Mouse (Mus musculus) liver, embryonic 16.5 days (tissue): Measurements from ENCODE around the gene Lman1l. TPM values are rescaled to one million over a fixed set of nuclear protein-coding genes. Genes with fewer than 3 reads are reported as not detected.

Experiments
- ATAC-seq: fragments of 200-750 bp; cut with Nextera tagmentation; 2 replicates; pipeline ENCODE4 v1.8.0; 2017; ENCODE audit warnings: low read depth, mild to moderate bottlenecking, moderate number of reproducible peaks, moderate library complexity
- H3K27ac ChIP-seq: fragments of 300-500 bp; sonication (generic); 2 replicates; pipeline ENCODE4 v1.5.1; 2014; ENCODE audit warnings: mild to moderate bottlenecking, low read length
- H3K27me3 ChIP-seq: fragments of 300-500 bp; sonication (generic); 2 replicates; pipeline ENCODE4 v1.6.1; 2014; ENCODE audit warnings: low read depth, low read length, mixed read lengths; ENCODE audit not compliant: control insufficient read depth, insufficient read depth
- H3K36me3 ChIP-seq: fragments of 300-500 bp; sonication (generic); 2 replicates; pipeline ENCODE4 v1.6.1; 2014; ENCODE audit warnings: mild to moderate bottlenecking; ENCODE audit not compliant: control insufficient read depth, insufficient read depth
- H3K4me1 ChIP-seq: fragments of 300-500 bp; sonication (generic); 2 replicates; pipeline ENCODE4 v1.6.1; 2014; ENCODE audit warnings: low read depth, low read length, mixed read lengths; ENCODE audit not compliant: control insufficient read depth
- H3K4me2 ChIP-seq: fragments of 300-500 bp; sonication (generic); 2 replicates; pipeline ENCODE4 v1.6.1; 2014; ENCODE audit warnings: low read depth, low read length, mixed read lengths
- H3K4me3 ChIP-seq: fragments of 300-500 bp; sonication (generic); 2 replicates; pipeline ENCODE4 v1.5.1; 2014; ENCODE audit warnings: low read depth, mild to moderate bottlenecking, low read length
- H3K9ac ChIP-seq: fragments of 300-500 bp; sonication (generic); 2 replicates; pipeline ENCODE4 v1.6.1; 2014; ENCODE audit warnings: low read depth, low read length
- H3K9me3 ChIP-seq: fragments of 300-500 bp; sonication (generic); replicated peaks from 2 replicates; pipeline ENCODE4 v1.6.1; 2016; ENCODE audit warnings: low read length; ENCODE audit not compliant: control insufficient read depth
- WGBS: fragments of 180-500 bp; shearing (Covaris S2); extraction: QIAGEN DNeasy Blood & Tissue Kit; methylation state at CpG from one replicate; pipeline ENCODE4 v1.1.7; 2014; ENCODE audit not compliant: insufficient replicate concordance; 5-methylcytosine and 5-hydroxymethylcytosine counted together
- polyA plus RNA-seq: library from polyadenylated mRNA; unstranded; fragments of >200 nt; fragmentation: Nextera tagmentation; extraction: Ambion mirVana; gene quantifications from 2 replicates; pipeline ENCODE4 v1.2.1, GENCODE M21; 2015

The Lman1l gene
- polyA plus RNA-seq, result not detected in 2 replicates

DNA sequence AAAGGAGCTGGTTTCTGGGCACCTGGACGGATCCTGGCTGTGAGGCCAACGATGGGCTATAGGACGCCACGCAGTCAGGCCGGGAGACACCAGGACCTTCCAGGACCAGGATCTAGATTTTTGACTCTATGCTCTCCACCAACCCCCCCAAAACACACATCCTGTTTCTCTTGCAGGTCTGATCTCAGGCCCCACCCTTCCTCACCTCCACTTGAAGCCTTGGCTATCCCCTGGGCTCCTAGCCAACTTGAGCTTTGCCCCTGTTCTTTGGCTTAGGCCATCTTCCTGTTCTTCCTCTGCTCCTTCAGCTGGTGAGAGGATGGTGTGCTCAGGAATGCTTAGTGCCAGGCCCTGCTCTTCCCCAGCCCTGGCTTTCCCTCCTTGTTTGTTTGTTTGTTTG lies at the start of gene Lman1l:
Lman1l (minus strand) TSS at position 101 of the 400 bp plus-strand sequence.
- no peak within 1 kb of the TSS for H3K4me3 ChIP-seq
- peaks cover 10% of the 10 kb centered on the region for H3K4me1 ChIP-seq
- H3K36me3 ChIP-seq, result no peaks in the 10 kb centered on the region; the same call in 1 of the 2 replicates
- H3K4me2 ChIP-seq, result no peak within 1 kb of the TSS
- H3K9me3 ChIP-seq, result no peaks in the 10 kb centered on the region
- H3K9ac ChIP-seq, result no peak within 1 kb of the TSS
- no peak within 1 kb of the TSS for H3K27ac ChIP-seq
- H3K27me3 ChIP-seq, result no peaks in the 10 kb centered on the region
- 82% methylated on average over 5 of the region's 5 CpGs for WGBS
- ATAC-seq, result no peak

DNA sequence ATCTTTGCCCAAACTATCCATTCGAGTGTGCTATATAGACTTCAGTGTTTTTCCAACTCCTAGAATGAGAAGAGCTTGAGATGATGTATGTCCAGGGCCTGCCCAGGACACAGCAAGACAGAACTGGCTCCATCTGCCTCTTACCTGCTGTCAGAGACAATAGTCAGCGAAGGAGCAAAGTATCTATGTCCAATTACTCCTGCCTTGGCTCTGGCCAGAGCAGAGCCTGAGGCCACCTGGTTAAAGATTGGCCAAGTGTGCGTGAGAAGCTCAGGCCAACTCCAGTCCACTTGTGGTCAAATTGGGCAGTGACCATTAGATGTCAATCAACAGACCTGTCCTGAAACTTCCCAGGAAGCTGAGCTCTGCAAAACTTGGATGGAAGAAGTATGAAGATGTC lies 49.0 kb upstream of the Lman1l start:
- no peak overlapping the region for H3K4me2 ChIP-seq
- peak; percentile 74 for ATAC-seq
- no peaks in the 10 kb centered on the region for H3K36me3 ChIP-seq
- H3K4me1 ChIP-seq, result peaks cover 6% of the 10 kb centered on the region
- no peak overlapping the region for H3K9ac ChIP-seq
- no peak overlapping the region for H3K27ac ChIP-seq
- no peaks in the 10 kb centered on the region for H3K27me3 ChIP-seq
- H3K4me3 ChIP-seq, result no peak overlapping the region
- 57% methylated on average over 3 of the region's 3 CpGs for WGBS
- no peaks in the 10 kb centered on the region for H3K9me3 ChIP-seq

DNA sequence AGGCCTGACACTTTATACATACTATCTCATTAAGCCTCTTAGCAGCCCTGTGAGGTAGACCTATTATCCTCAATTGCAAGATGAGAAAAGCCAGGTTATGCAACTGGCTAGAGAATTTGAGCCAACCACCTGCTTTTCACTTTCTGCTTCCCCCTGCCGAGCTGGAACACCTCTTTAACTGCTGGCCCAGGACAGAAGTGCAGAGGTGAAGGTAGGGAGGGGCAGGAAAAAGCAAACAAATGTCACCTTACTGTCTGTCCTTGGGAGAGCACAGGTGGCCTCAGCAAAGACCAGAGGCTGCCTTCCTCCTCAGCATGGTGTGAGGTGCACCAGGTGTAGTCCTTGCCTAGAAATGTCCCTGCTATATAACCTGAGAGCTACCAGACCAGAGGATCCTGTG lies 47.7 kb upstream of the Lman1l start:
- peaks cover 6% of the 10 kb centered on the region for H3K4me1 ChIP-seq
- no peak overlapping the region for H3K4me2 ChIP-seq
- H3K36me3 ChIP-seq, result no peaks in the 10 kb centered on the region
- H3K27me3 ChIP-seq, result no peaks in the 10 kb centered on the region
- no peak overlapping the region for H3K4me3 ChIP-seq
- H3K27ac ChIP-seq, result no peak overlapping the region
- H3K9ac ChIP-seq, result no peak overlapping the region
- ATAC-seq, result no peak
- H3K9me3 ChIP-seq, result no peaks in the 10 kb centered on the region
- 28% methylated on average over 1 of the region's 1 CpGs for WGBS

DNA sequence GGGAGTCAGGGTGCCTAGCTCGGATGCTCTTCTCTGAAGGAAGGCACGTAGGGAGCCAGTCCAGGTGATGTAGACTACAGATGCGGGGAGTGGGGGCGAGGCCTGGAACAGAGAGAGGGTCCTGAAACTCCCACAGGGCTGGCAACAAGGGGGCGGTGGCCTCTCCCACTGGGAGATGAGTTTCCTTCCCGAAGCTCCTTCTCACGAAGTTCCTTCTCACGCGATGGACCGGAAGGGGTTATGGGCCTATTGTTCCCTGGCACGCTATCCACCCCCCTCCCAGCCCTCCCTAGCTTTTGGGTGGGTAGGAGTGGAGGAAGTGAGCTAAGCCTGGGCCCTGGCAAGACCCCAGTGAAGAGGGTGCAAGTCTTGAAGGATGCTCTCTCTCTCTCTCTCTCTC lies 47.2 kb upstream of the Lman1l start:
- no peak overlapping the region for H3K9ac ChIP-seq
- no peaks in the 10 kb centered on the region for H3K9me3 ChIP-seq
- 42% methylated on average over 11 of the region's 11 CpGs for WGBS
- no peak overlapping the region for H3K4me3 ChIP-seq
- peaks cover 6% of the 10 kb centered on the region for H3K4me1 ChIP-seq
- no peak overlapping the region for H3K27ac ChIP-seq
- no peaks in the 10 kb centered on the region for H3K36me3 ChIP-seq
- ATAC-seq, result no peak
- no peaks in the 10 kb centered on the region for H3K27me3 ChIP-seq
- no peak overlapping the region for H3K4me2 ChIP-seq

DNA sequence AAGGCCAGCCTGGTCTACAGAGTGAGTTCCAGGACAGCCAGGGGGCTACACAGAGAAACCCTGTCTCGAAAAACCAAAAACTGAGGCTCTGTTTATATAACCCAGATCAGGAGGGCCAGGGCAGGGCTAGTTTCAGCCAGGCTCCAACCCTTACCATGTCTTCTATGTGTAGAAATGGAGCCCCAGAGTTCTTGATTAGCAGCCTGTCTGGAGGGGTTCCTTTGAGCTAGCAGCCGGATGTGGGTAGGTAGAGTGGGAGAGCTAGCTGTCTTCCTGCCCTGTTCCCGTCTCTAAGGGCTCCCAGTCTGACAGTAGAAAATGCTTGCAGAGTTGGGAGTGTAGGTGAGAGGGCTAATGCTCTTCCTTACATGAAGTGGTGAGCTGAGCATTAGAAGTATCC lies 46.6 kb upstream of the Lman1l start:
- Histone ChIP-seq H3K36me3 (no peaks in the 10 kb centered on the region), H3K4me3 (no peak overlapping the region), H3K4me2 (no peak overlapping the region), H3K9ac (no peak overlapping the region), H3K27ac (no peak overlapping the region), H3K27me3 (no peaks in the 10 kb centered on the region), H3K4me1 (peaks cover 6% of the 10 kb centered on the region), H3K9me3 (no peaks in the 10 kb centered on the region)
- ATAC-seq, result no peak
- WGBS, result 53% methylated on average over 3 of the region's 3 CpGs

DNA sequence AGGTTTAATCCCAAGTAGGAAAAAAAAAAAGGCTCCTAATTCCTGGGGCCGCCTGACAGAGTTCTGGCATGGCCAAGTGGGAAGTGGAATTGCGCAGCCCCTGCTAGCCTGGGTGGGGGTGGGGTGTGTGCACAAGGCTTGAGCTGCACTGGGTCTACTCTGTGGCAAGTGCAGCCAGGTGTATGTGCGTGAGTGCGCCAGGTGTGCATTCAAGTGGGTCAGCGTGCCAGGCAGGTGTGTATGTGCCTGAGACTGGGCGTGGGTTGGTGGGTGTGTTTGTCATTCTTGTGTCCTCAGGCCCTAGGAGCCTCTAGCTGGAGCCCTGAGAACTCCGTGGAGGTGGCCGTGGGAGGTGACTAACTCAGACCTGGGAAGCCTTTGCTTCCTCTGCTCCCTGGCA lies 46.0 kb upstream of the Lman1l start:
- no peaks in the 10 kb centered on the region for H3K27me3 ChIP-seq
- no peak overlapping the region for H3K9ac ChIP-seq
- no peaks in the 10 kb centered on the region for H3K36me3 ChIP-seq
- no peaks in the 10 kb centered on the region for H3K9me3 ChIP-seq
- no peak overlapping the region for H3K4me3 ChIP-seq
- peaks cover 7% of the 10 kb centered on the region for H3K4me1 ChIP-seq
- no peak overlapping the region for H3K27ac ChIP-seq
- 60% methylated on average over 8 of the region's 8 CpGs for WGBS
- no peak overlapping the region for H3K4me2 ChIP-seq
- no peak for ATAC-seq

DNA sequence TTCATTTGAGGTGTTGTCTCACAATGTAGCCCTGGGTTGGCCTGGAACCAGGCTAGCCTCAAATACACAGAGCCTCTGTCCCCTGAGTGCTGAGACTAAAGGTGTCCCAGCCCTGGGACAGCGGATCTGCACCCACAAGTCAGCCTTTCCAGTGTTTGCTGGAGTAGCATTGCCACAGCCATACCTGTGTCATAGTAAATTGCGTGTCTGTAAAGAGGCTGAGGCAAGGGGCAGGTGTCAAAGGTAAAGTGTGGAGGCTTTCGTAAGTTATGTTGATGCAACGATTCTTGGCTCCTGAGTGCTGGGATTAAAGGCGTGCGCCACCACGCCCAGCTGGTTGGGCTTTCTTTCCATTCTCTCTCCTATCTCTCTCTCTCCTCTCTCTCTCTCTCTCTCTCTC lies 44.0 kb upstream of the Lman1l start:
- no peak overlapping the region for H3K4me3 ChIP-seq
- 51% methylated on average over 7 of the region's 7 CpGs for WGBS
- H3K9ac ChIP-seq, result no peak overlapping the region
- peak; percentile 50 for ATAC-seq
- H3K4me1 ChIP-seq, result peaks cover 22% of the 10 kb centered on the region
- no peak overlapping the region for H3K4me2 ChIP-seq
- H3K9me3 ChIP-seq, result no peaks in the 10 kb centered on the region
- H3K27me3 ChIP-seq, result no peaks in the 10 kb centered on the region
- no peak overlapping the region for H3K27ac ChIP-seq
- no peaks in the 10 kb centered on the region for H3K36me3 ChIP-seq

DNA sequence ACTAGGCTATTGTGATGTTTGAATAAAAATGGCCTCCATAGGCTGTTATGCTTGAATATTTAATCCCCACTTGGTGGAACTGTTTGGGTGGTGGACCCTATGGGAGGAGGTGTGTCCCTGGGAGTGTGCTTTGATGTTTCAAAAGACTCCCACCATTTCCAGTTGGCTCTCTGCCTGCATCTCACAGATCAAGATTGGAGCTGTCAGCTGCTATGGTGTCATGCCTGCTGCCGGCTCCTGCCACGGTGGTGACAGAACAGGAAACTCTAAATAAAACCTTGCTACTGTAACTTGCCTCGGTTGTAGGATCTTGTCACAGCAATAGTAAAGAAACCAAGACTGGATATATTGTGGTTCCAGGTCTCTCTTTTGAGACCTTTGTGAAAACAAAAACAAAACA lies 41.0 kb upstream of the Lman1l start:
- H3K9ac ChIP-seq, result no peak overlapping the region
- no peaks in the 10 kb centered on the region for H3K36me3 ChIP-seq
- H3K4me1 ChIP-seq, result peaks cover 15% of the 10 kb centered on the region
- no peaks in the 10 kb centered on the region for H3K9me3 ChIP-seq
- no peak overlapping the region for H3K4me3 ChIP-seq
- H3K27me3 ChIP-seq, result no peaks in the 10 kb centered on the region; the same call in 1 of the 2 replicates
- 33% methylated on average over 3 of the region's 3 CpGs for WGBS
- no peak for ATAC-seq
- no peak overlapping the region for H3K27ac ChIP-seq
- H3K4me2 ChIP-seq, result no peak overlapping the region

DNA sequence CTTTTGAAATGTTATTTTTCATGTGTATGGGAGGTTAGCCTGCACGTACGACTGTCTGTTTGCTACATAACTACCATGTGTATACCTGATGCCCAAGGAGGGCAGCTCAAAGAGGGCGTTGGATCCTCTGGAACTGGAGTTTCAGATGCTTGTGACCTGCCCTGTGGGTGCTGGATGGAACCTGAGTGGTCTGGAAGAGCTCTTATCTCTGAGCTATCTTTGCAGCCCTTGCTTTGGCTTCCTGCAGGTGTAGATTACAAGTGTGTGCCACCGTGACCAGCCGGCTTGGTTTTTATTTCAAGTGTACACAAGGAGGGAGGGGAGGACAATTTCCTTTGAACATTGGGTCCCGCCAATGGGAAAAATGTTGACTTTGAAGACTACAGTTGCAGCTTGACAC lies 39.9 kb upstream of the Lman1l start:
- Histone ChIP-seq H3K27ac (peak overlapping the region; percentile 43; the same call in 1 of the 2 replicates), H3K9me3 (no peaks in the 10 kb centered on the region), H3K36me3 (no peaks in the 10 kb centered on the region), H3K4me3 (no peak overlapping the region), H3K27me3 (no peaks in the 10 kb centered on the region; the same call in 1 of the 2 replicates), H3K9ac (0 out of 2 replicates have a peak overlapping the region, but pooled peaks have one; percentile 7), H3K4me2 (no peak overlapping the region; the same call in 1 of the 2 replicates), H3K4me1 (peaks cover 21% of the 10 kb centered on the region)
- 25% methylated on average over 6 of the region's 6 CpGs for WGBS
- ATAC-seq, result peak; percentile 80
